Mouse (Mus musculus): ENCODE results near the gene Fnbp4. TPM values are rescaled to one million over a fixed set of nuclear protein-coding genes. Genes with fewer than 3 reads are reported as not detected.
A peak's percentile ranks its signal among the peaks of the same experiment; 100 is the strongest.

Fnbp4 gene
- polyA plus RNA-seq, 1 experiment from 2014 or later: 150 TPM

- Histone ChIP-seq H3K9me3 (replicated peaks) (no peaks in the 10 kb centered on the region), H3K4me2 (replicated peaks) (peak overlapping the region; percentile 88), H3K27ac (peak overlapping the region; percentile 98), H3K4me3 (peak overlapping the region; percentile 95), H3K4me1 (peaks cover 28% of the 10 kb centered on the region), H3K27me3 (no peaks in the 10 kb centered on the region), H3K36me3 (peaks cover 26% of the 10 kb centered on the region), H3K9ac (peak overlapping the region; percentile 97)
- under 1% methylated on average over 54 of the region's 54 CpGs for WGBS
- peak; percentile 57 for ATAC-seq (ENCODE audit: low FRiP score)
Observed at GRCm38 (mm10) chr2:90745740-90746537, 769 bp downstream of the Fnbp4 start.

DNA sequence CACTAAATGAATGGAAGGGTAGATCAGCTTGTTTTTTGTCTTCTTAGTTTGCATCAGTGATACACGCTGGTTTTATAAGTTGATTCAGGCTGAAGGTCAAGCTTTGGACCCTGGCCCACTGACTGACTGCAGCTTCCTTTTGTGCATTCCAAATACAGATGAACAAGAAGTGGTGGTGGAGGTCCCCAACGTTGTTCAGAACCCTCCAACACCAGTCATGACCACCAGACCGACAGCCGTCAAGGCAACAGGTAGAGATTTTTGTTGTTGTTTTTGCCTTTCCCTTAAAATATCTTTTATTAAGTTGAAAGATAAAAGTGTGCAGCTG is 1.3 kb downstream of the Fnbp4 start:
- Histone ChIP-seq H3K9me3 (replicated peaks) (no peaks in the 10 kb centered on the region), H3K27ac (peak overlapping the region; percentile 98; the same call in 1 of the 2 replicates), H3K4me1 (peaks cover 28% of the 10 kb centered on the region), H3K4me3 (peak overlapping the region; percentile 95), H3K4me2 (replicated peaks) (peak overlapping the region; percentile 88), H3K27me3 (no peaks in the 10 kb centered on the region), H3K36me3 (peaks cover 31% of the 10 kb centered on the region), H3K9ac (peak overlapping the region; percentile 97)
- no peak for ATAC-seq (ENCODE audit: low FRiP score)
- WGBS: 19% methylated on average over 4 of the region's 4 CpGs

GRCm38 (mm10) chr2:90747131-90747530 is 2.0 kb downstream of the Fnbp4 start:
- 94% methylated on average over 10 of the region's 10 CpGs for WGBS
- ATAC-seq (ENCODE audit: low FRiP score): no peak
- H3K4me3 ChIP-seq: peak overlapping the region; percentile 95
- H3K27me3 ChIP-seq: no peaks in the 10 kb centered on the region
- peak overlapping the region; percentile 88 for H3K4me2 ChIP-seq (replicated peaks)
- no peaks in the 10 kb centered on the region for H3K9me3 ChIP-seq (replicated peaks)
- peak overlapping the region; percentile 97; the same call in 1 of the 2 replicates for H3K9ac ChIP-seq
- peaks cover 28% of the 10 kb centered on the region for H3K4me1 ChIP-seq
- H3K27ac ChIP-seq: no peak overlapping the region
- peaks cover 33% of the 10 kb centered on the region for H3K36me3 ChIP-seq

GRCm38 (mm10) chr2:90749676-90750459 is 4.7 kb downstream of the Fnbp4 start:
- H3K4me1 ChIP-seq: peaks cover 28% of the 10 kb centered on the region
- no peak overlapping the region for H3K27ac ChIP-seq
- WGBS: 88% methylated on average over 6 of the region's 6 CpGs
- no peak overlapping the region for H3K4me2 ChIP-seq (replicated peaks)
- ATAC-seq (ENCODE audit: low FRiP score): no peak
- H3K9ac ChIP-seq: no peak overlapping the region
- no peaks in the 10 kb centered on the region for H3K9me3 ChIP-seq (replicated peaks)
- H3K27me3 ChIP-seq: no peaks in the 10 kb centered on the region
- H3K4me3 ChIP-seq: no peak overlapping the region
- H3K36me3 ChIP-seq: peaks cover 59% of the 10 kb centered on the region

DNA sequence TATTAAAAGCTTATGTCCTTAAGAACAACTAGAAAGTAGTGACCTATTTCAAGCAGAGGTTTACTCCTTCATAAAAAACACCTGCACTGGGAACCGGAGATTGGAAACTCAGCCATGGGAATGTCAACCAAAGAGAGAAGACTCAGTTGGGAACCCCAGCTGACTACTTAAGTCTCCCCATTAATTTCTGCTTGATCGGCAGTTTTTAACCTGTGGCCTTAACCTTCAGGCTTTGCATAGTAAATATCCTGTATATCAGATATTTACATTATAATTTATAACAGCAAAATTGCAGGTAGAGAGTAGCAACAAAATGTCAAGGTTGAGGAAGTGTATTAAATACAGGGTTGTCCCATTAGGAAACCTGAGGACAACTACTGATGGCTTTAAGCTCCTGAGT is 8.4 kb downstream of the Fnbp4 start:
- WGBS: 86% methylated on average over 2 of the region's 2 CpGs
- Histone ChIP-seq H3K27me3 (no peaks in the 10 kb centered on the region), H3K4me3 (no peak overlapping the region), H3K27ac (no peak overlapping the region), H3K36me3 (peaks cover 80% of the 10 kb centered on the region), H3K9ac (no peak overlapping the region), H3K4me2 (replicated peaks) (no peak overlapping the region), H3K9me3 (replicated peaks) (no peaks in the 10 kb centered on the region), H3K4me1 (peaks cover 12% of the 10 kb centered on the region)
- ATAC-seq (ENCODE audit: low FRiP score): no peak

DNA sequence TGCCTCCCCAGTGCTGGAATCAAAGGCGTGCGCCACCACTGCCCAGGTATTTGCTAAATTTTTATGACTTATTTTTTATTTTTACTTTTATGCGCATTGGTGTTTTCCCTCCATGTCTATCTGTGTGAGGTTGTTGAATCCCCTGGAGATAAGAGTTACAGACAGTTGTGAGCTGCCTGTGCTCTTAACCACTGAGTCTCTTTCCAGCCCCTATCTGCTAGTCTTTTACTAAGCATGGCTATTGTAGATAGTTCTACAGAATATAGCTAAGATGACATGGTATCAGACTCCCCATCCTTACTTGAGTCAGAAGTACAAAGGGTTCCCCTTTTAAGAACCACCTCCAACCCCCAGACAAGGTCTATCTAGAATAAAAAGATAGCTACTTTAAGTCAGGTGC is 9.0 kb downstream of the Fnbp4 start:
- peaks cover 80% of the 10 kb centered on the region for H3K36me3 ChIP-seq

DNA sequence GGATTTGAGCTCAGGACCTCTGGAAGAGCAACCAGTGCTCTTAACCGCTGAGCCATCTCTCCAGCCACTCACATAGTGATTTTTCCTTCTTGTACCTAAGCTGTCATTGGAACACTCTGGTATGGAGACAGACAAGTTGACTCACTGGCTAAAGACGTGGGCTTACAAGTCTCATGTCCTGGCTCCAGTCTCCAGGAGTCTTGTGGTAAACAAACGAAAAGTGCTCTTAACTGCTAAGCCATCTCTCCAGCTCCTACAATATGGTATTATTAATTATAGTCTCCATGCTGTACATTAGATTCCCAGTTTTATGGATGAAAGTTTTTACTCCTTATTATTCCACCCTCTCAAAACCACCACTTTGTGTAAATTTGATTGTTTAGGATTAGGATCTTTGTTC is 20.0 kb downstream of the Fnbp4 start:
- Histone ChIP-seq H3K4me1 (no peaks in the 10 kb centered on the region), H3K4me3 (no peak overlapping the region), H3K36me3 (peaks cover 84% of the 10 kb centered on the region), H3K27me3 (no peaks in the 10 kb centered on the region), H3K9me3 (replicated peaks) (no peaks in the 10 kb centered on the region), H3K9ac (no peak overlapping the region), H3K27ac (no peak overlapping the region), H3K4me2 (replicated peaks) (no peak overlapping the region)
- no peak for ATAC-seq (ENCODE audit: low FRiP score)
- WGBS: 89% methylated on average over 3 of the region's 3 CpGs

More for the DNA sequence above, 9.0 kb downstream of the Fnbp4 start:
- no peak overlapping the region for H3K27ac ChIP-seq
- H3K9me3 ChIP-seq (replicated peaks): no peaks in the 10 kb centered on the region
- H3K4me2 ChIP-seq (replicated peaks): no peak overlapping the region
- no peak overlapping the region for H3K9ac ChIP-seq
- no peak for ATAC-seq (ENCODE audit: low FRiP score)
- H3K4me3 ChIP-seq: no peak overlapping the region
- 95% methylated on average over 3 of the region's 3 CpGs for WGBS
- H3K4me1 ChIP-seq: peaks cover 6% of the 10 kb centered on the region
- no peaks in the 10 kb centered on the region for H3K27me3 ChIP-seq

GRCm38 (mm10) chr2:90781323-90781722 is 36.2 kb downstream of the Fnbp4 start:
- Histone ChIP-seq H3K9me3 (replicated peaks) (no peaks in the 10 kb centered on the region), H3K4me1 (peaks cover 15% of the 10 kb centered on the region), H3K4me3 (no peak overlapping the region), H3K36me3 (peaks cover 42% of the 10 kb centered on the region), H3K9ac (no peak overlapping the region), H3K4me2 (replicated peaks) (no peak overlapping the region), H3K27ac (no peak overlapping the region), H3K27me3 (peaks cover 7% of the 10 kb centered on the region)
- WGBS: 35% methylated on average over 3 of the region's 3 CpGs
- no peak for ATAC-seq (ENCODE audit: low FRiP score)

DNA sequence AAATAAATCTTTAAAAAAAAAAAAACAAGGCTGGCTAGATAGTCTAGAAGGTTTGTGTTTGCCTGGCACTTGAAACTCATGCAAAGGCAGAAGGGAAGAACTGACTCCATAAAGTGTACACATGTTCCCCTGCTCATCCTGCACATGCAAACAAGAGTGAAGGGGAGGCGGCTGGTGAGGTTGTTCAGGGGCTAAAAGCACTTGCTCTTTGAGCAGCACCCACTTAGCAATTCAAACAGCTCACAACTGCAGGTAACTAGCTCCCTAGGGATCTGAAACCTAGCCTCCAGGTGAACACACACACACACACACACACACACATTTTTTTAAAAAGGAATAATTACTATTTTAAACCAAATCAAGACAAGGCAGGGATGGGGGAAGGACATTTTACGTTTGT is 36.8 kb downstream of the Fnbp4 start:
- H3K27ac ChIP-seq: no peak overlapping the region
- ATAC-seq (ENCODE audit: low FRiP score): 0 out of 2 replicates have a peak, but pooled peaks have one; percentile 2
- peaks cover 37% of the 10 kb centered on the region for H3K36me3 ChIP-seq
- peaks cover 15% of the 10 kb centered on the region for H3K4me1 ChIP-seq
- peaks cover 7% of the 10 kb centered on the region for H3K27me3 ChIP-seq
- H3K4me2 ChIP-seq (replicated peaks): peak overlapping the region; percentile 65; the same call in 1 of the 2 replicates
- 35% methylated on average over 2 of the region's 2 CpGs for WGBS
- no peaks in the 10 kb centered on the region for H3K9me3 ChIP-seq (replicated peaks)
- H3K4me3 ChIP-seq: no peak overlapping the region
- H3K9ac ChIP-seq: no peak overlapping the region

DNA sequence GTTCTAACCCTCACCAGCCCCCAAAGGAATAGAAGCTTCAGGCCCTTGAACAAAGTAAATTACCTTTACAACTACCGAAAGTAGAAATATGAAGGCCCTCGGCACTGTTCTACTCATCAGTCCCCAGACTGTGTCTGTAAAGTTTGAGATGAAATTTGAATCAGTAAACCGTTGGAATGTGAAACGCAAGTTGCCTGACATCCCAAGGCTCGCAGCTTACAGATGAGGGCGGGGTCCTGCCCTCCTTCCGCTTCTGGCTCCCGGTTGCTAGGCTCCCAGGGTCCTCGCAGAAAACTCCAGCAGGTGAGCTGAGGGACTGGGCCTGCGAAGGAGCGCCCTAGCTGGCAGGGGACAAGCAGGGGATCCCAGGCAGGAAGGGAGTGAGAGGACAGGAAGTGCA is 37.3 kb downstream of the Fnbp4 start, which contains the start of gene Agbl2:
TSS of gene Agbl2 (plus strand) at position 270 of the 400 bp plus-strand sequence.
- peak within 1 kb of the TSS; percentile 59 for H3K9ac ChIP-seq
- peaks cover 33% of the 10 kb centered on the region for H3K36me3 ChIP-seq
- 3% methylated on average over 11 of the region's 11 CpGs for WGBS
- peak within 1 kb of the TSS; percentile 65 for H3K4me2 ChIP-seq (replicated peaks)
- peak; percentile 53 for ATAC-seq (ENCODE audit: low FRiP score)
- H3K9me3 ChIP-seq (replicated peaks): no peaks in the 10 kb centered on the region
- H3K4me1 ChIP-seq: peaks cover 15% of the 10 kb centered on the region
- H3K27me3 ChIP-seq: peaks cover 7% of the 10 kb centered on the region
- H3K4me3 ChIP-seq: peak within 1 kb of the TSS; percentile 31
- no peak within 1 kb of the TSS for H3K27ac ChIP-seq

GRCm38 (mm10) chr2:90782901-90783486 is 37.8 kb downstream of the Fnbp4 start:
- H3K4me1 ChIP-seq: peaks cover 15% of the 10 kb centered on the region
- peak overlapping the region; percentile 65 for H3K4me2 ChIP-seq (replicated peaks)
- ATAC-seq (ENCODE audit: low FRiP score): peak; percentile 51
- peak overlapping the region; percentile 31 for H3K4me3 ChIP-seq
- no peak overlapping the region for H3K27ac ChIP-seq
- peak overlapping the region; percentile 59 for H3K9ac ChIP-seq
- 1% methylated on average over 27 of the region's 29 CpGs for WGBS
- H3K27me3 ChIP-seq: peaks cover 7% of the 10 kb centered on the region
- no peaks in the 10 kb centered on the region for H3K9me3 ChIP-seq (replicated peaks)
- peaks cover 27% of the 10 kb centered on the region for H3K36me3 ChIP-seq

GRCm38 (mm10) chr2:90788126-90788525 is 43.0 kb downstream of the Fnbp4 start:
- H3K9ac ChIP-seq: no peak overlapping the region
- H3K36me3 ChIP-seq: no peaks in the 10 kb centered on the region
- H3K27ac ChIP-seq: no peak overlapping the region
- no peak overlapping the region for H3K4me3 ChIP-seq
- no peak for ATAC-seq (ENCODE audit: low FRiP score)
- no peaks in the 10 kb centered on the region for H3K9me3 ChIP-seq (replicated peaks)
- H3K27me3 ChIP-seq: peaks cover 7% of the 10 kb centered on the region
- WGBS: 86% methylated on average over 2 of the region's 2 CpGs
- H3K4me2 ChIP-seq (replicated peaks): no peak overlapping the region
- peaks cover 2% of the 10 kb centered on the region for H3K4me1 ChIP-seq
